Mouse (Mus musculus): ENCODE measurements around the gene Tysnd1.
A peak's percentile ranks its signal among the peaks of the same experiment; 100 is the strongest.

Tysnd1 gene

DNA sequence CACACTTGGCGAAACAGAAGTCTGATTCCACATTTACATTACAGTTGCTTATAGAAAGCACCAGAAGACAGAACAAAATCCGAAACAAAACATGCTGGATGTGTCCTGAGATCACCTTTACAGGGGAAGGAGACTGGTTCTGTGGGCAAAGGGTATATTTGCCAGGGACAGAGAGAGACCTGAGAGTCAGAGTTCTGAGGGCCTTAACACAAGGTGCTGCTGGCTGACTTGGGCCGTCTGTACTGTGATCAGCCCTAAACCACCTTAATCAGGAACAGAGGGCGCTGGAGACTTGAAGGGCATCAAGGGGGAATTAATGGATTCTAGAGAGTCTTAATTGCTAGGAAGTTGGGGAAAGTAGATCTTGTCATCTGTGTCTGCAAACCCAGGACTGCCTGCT lies 1.8 kb upstream of the Tysnd1 start:
- DNase-seq = no peak

DNA sequence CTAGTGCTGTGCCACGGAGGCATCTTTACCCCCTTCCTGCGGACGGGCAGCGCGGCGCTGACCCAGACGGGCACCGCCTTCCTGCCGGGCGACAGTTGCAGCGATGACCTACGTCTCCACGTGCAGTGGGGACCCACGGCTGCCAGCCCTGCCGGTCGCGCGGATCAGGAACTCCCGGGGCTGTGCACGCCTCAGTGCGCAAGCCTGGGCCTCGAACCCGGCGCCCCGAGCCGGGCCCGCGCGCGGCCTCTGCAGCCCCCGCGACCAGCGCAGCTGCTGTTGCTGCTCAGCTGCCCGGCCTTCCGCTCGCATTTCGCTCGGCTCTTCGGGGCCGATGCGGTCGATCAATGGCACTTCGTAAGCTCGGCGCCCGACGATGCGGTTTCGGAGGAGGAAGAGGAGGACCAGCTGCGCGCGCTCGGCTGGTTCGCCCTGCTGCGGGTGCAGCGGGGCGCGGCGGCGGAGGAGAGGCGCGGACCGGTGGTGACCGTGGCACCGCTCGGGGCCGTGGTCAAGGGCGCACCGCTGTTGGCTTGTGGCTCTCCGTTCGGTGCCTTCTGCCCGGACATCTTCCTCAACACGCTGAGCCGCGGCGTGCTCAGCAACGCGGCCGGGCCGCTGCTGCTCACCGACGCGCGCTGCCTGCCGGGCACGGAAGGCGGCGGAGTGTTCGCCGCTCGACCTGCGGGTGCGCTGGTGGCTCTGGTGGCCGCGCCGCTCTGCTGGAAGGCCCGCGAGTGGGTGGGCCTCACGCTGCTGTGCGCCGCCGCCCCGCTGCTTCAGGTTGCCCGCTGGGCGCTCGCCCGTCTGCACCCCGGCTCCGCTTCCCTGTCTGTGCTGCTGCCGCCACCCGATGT lies 617 bp downstream of the Tysnd1 start:
- DNase-seq = peak; percentile 23

DNA sequence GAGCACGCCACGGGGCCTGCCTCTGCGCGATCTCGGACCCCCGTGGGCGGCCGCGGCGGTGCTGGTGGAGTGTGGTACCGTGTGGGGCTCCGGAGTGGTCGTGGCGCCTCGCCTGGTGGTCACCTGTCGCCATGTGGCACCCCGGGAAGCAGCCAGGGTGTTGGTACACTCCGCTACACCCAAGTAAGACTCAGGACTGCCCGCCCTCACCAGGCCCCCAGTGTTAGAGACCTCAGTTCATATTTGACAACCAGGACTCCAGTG lies 1.2 kb downstream of the Tysnd1 start:
- DNase-seq = no peak

DNA sequence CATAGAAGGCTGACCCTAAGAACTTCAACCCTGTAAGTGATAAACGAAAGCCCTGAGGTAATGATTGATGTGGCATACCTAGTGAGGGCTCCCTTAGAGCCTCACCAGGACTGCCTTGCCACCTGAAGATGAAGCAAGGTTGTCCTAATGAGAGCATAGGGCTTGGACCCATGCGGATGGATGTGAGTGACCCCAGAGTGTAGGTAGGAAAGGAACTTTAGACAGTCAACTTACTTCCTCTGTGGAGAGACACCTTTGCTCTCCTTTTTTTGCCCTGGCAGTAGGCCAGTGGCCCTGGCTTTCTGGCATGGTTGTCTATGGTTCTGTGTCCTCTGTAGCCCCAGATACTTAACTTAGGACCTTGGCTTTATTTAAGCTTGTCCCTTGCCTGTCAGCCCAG lies 1.7 kb downstream of the Tysnd1 start:
- no peak for DNase-seq

DNA sequence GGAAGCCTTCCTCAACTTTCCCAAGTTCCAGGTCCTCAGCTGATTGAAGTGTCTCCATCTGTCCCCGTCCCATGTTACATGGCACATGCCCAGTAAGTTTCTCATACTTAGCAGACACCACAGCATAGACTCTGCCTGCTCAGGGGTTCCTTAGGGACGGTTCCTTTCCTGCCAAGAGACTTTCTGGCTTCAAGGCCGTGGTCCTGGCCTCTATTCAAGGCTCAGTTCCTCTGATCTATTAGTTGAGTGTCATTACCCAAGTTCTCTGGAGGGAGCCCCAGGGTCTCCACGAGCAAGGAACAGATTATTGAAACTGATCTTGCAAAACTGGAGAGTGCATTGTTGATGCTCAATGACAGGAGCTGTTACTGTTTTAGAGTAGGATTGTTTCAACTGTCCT lies 9.3 kb downstream of the Tysnd1 start:
- no peak for DNase-seq

DNA sequence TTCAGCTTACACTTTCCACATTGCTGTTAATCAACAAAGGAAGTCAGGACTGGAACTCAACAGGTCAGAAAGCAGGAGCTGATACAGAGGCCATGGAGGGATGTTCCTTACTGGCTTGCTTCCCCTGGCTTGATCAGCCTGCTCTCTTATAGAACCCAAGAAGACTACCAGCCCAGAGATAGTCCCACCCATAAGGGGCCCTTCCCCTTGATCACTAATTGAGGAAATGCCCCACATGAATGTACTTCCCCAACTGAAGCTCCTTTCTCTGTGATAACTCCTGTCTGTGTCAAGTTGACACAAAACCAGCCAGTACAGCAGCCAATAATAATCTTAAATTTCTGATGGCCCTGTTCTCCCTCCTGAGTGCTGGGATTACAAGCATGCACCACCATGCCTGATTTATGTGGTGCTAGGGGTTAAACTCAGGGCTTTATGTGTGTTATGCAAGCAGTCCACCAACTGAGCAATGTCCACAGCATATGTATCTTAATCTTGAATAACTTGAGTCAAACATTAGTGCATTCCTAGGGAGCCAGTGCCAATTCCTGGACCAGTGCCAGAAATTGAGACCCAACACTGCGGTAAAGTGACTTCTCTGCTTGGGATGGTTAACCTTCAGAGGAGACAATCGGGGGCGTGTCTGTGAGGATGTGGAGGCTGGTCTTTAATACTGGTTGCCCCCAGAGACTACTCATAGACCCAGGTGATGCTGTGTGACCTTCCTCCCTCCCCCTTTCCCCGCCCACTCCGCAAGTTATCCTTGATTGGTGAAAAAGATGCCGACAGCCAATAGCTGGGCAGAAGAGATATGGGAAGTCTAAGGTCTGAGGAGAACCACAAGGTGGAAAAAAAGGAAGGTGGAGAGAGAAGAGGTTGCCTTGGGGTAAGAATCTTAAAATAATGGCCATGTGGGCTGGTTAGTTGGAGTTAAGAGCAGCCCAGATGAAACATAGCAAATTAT lies 11.4 kb downstream of the Tysnd1 start:
- no peak for DNase-seq

DNA sequence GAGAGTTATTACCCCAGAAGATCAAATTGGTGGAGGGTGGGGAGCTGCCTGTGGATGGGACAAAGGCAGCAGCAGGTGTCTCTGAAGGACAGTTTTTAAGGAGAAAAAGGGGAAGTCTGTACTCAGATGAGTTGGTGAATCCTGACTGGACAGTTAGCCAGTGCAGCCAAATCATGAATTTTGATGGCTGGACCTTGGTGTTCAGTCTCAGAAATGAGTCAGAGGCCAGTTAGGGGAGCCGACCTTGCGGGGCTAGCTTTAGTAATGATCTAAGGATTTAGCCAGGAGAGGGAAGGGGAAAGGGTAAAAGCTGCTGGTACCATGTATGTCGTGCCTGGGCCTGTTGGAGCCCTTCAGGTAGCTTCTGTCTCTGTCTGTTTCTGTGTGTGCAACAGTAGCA lies 18.3 kb downstream of the Tysnd1 start:
- no peak for DNase-seq

DNA sequence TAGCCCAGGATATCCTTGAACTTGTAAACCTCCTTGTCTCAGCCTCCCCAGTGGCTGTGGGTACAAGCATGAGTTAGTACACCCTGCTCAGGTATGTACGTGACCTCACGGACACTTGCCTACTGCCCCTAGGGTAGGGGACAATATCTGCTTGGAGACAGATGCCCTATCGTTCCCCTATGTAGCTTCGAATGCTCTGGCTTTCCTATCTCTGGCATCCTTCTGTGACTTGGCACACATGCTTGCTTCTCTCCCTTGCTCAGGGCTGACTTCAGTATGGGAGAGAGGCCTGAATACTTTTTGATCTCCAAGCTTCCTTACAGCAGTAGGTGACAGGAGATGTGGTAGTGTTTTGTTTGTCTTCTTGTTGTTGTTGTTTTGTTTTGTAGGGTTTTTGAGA lies 18.8 kb downstream of the Tysnd1 start:
- no peak for DNase-seq

DNA sequence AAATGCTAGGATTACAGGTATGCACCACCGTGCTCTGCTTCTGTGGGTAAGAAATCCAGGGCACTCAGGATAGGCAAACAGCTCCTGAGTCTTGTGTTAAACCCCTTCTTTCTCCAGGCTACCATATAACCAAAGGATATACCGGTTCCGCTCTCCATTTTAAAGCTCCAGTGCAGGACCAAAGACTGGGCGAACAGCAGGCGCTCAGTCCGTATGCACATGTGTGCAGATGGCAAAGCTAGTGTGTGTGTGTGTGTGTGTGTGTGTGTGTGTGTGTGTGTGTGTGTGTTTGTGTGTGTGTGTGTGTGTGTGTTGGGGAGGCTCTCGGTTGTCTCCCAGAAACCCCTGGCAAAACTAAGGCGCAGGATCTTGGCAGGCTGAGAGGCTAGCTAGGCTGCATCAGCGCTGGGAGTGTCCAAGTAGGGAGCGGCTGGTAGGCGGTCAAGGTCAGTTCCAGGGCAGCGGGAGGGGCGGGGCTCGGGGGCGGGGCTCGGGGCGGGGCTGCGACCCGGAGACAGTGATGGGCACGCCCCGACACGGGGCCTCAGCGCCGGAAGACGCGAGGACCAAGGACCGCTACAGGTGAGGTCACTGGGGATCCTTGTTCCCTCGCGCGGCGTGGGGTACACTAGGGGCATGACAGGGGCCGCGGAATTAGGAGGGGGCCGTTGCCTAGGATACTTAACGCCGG lies 19.6 kb downstream of the Tysnd1 start, which contains the start of gene Aifm2:
Gene Aifm2, plus strand, starts transcription at position 493 of the 691 bp plus-strand sequence.
- no peak for DNase-seq

DNA sequence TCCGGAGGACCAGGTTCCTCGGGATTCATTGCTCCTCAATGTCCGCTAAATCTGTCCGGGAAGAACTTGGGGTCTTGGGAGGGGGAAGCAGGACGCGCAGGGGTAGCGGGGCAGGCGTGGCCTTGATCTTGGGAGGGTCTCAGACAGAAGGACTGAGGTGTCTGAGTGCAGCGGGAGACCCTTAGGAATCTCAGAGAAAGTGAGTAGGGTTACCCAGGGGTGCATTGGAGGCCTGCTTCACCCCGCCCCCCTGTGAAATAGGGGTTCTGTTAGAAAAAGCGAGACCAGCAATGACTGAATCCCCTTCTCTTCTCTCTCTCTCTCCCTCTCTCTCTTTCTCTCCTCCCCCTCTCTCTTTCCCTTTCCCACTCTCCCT lies 20.1 kb downstream of the Tysnd1 start:
- DNase-seq = no peak

DNA sequence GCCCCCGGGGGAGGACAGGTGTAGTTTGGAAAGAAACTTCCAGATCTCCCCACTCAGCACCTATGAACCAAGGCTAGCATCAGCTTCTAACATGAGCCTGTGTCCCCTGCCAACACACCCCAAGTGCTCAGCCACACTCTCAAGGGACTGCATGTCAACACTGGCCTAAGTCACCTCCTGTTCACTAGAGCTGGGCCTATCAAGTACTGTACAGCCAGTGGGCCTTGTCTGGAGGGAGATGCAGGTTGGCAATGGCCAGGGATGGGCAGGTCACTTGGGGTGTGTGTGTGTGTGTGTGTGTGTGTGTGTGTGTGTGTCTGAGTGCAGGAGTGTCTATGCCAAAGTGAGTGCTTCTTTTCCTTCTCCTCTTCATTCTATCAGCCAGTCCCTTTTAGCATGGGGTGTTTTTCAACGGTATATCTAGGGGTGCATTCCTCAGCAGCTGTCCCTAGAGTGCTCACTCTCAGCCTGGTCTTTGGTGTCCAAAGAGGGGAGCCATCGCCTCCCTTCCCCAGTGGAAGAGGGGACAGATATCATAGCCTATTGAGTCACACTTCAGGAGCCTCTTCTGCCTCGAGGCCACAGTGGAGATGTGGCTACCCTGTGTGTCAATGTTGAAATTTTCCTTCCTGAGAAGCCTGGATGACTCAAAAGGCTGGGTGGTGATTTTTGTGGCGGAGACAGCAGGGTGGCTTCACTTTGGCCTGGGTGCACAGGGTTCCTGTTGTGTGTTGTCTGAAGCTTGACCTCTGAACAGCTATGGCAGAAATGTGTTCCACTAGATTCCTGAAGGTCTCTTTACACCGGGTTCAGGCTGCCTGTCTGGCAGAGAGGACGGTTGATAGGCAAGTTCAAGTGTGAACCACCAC lies 20.9 kb downstream of the Tysnd1 start:
- no peak for DNase-seq

DNA sequence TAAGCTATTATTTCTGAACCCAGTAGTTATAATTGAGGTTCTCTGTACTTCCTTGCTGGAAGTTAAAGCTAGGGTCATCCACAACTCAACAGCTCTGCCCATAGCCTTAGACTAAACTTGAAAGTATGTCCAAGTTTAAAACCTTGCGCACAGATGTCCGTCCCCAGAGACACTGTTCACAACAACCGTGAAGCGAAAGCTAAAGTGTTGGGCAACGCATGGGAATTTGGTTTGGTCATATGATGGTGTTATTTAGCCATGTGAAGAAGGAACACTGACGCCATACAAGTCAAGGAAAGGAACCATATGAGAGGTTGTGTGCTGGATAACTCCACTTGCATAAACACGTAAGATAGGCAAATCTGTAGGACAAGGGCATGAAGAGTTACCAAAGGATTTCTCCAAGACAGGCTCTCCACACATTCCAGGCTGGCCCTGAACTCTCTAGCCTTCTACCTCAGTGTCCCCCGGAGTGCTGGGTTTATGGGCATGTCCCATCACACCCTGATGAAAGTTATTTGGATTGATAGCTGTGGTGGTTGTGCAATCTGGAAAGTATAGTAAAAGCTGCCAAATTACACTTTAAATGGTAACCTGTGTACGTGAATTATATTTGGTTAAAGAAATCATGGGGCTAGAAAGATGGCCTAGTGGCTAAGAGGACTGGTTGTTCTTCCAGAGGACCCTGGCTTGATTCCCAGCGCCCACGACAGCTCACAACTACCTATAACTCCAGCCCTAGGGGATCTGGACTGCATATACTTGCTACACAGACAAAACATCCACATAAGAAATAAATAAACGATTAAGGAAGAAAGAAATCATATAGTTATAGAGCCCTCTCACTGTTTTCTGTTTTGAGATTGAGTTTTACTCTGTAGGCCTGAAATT lies 22.3 kb downstream of the Tysnd1 start:
- no peak for DNase-seq

DNA sequence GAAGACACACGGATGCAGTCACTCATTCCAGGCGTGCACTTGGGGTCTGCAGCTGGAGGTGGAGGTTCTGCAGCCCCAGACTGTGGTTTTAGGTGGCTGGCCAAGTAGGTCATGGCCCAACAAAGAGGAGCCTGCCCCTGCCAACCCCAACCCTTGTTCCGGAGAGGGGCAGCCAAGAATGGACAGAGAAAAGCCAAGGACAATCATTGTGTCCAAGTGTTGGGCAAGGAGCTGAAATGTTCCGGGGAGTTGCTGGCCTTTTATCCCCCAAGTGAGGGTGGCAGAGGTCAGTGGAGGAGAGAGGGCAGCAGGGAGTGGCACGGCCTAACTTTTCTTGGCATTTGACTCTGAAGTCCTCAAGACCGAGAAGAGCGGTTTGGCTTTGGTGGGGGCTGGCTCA lies 25.0 kb downstream of the Tysnd1 start:
- DNase-seq = no peak

DNA sequence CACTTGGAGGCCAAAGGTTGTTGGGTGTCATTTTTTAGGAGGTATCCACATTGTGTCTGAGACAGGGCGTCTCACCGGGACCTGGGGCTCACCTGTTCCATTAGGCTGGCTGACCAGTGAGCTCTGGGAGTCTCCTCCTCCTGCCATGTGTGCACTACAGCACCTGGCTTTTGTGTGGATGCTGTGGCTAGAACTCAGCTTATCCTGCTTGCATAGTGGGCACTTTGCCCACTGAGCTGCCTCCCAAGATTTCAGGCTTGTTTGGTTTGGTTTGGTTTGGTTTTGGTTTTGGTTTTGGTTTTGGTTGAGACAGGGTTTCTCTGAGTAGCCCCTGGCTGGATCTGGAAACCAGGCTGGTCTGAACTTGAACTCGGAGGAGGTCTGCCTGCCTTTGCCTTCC lies 26.9 kb downstream of the Tysnd1 start:
- DNase-seq = no peak

DNA sequence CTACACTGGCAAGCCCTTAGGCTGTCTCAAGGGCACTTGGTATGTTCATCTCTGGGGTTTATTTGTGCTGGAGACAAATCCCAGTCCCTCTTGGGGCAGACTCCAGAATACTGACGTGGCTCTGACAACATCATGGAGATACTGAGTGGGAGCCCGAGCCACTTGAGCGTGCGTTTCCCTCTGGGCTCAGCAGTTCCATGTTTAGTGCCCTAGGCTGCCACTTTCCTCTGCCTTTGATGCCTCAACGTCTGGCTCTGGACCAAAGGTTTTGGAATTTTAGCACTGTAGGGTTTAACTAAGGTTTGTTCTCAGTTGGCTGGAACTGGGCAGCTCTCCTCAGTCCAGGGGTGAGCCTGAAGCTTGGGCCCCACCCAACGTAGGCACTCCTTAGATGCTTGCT lies 28.0 kb downstream of the Tysnd1 start:
- DNase-seq = no peak

DNA sequence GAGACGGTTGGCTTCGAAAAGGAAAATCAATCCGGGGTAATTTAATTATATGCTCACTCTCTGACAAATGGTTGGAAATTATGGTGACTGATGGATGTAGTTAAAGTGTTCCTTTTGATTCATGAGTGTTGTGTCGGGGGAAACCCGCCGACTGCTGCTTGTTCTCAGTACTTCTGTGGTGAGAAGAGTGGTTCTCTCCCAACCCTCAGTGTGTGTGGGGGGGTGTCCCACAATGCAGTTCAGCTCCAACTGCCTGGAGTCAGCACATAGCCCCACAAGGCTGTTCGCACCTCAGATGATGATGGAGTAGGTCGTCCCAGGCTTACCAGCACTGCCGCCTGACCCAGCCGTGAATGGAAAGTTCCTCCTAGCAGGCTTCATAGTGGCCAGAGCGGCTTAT lies 33.9 kb downstream of the Tysnd1 start:
- DNase-seq = no peak

DNA sequence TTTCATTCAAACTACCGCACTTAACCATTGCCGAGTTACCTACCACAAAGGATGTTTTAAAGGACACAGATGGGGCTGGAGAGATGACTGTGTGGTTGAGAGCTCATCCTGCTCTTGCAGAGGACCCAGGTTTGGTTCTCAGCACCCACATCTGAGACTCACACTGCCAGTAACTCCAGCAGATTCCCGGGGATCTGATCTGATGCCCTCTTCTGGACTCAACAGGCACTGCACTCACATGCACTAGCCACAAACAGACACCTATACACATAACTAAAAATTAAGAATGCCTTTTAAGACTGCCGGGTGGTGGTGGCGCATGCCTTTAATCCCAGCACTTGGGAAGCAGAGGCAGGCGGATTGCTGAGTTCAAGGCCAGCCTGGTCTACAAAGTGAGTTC lies 34.9 kb downstream of the Tysnd1 start:
- no peak for DNase-seq

DNA sequence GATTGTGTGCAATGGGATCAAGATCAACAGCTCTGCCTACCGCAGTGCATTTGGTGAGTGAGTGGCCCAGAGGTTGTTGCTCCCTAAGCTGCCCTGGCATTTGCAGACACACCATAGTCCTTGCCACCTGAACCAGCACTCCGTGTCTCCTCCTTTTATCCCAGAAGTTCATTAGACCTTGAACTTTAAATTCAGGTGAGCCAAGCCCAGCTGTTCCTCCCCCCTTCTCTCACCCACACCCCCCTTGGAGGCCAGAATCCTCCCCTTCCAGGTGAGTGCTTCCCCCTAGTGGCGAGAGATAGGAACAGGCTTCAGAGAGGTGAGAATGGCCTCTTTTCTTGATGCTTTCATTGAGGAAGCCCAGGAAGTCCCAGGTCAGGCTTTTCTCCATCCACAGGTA lies 39.1 kb downstream of the Tysnd1 start:
- no peak for DNase-seq

DNA sequence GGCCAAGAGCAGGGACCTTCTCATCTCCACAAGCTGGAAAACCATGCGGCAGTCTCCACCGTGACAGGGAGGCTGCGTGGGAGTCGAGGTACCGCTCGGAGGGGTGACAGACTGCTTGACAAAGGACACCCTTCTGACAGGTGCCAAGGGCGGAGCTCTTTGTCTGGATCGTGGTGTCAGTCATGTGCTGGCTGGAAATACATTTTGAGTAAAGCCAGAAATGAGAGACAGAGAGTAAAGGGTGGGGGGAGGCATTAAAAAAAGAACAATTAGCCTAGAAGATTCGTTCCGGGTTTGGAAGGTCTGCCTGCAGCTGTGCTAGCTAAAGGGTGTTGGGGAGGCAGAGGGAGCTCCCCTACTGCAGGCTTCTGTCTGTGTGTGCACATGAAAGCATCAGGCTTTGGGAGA lies 41.4 kb downstream of the Tysnd1 start:
- DNase-seq = no peak

DNA sequence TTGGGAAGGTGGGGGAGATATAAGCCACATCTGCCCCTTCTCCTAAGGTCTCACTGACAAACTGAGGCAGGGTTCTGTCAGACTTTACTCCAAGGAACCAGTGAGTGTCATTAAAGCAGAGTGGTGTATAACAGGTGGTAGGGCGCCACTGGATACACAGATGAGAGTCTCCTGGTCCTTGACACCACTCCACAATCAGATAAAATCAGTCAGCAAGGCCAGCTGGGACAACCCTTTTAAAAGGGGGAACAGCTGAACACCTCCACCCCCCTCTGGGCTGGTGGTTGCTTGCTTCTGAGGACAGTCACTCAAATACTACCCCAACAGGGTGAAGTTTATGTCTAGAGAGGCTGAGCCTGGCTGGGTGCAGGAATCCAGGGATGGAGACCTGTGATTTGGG lies 42.2 kb downstream of the Tysnd1 start:
- DNase-seq = no peak

DNA sequence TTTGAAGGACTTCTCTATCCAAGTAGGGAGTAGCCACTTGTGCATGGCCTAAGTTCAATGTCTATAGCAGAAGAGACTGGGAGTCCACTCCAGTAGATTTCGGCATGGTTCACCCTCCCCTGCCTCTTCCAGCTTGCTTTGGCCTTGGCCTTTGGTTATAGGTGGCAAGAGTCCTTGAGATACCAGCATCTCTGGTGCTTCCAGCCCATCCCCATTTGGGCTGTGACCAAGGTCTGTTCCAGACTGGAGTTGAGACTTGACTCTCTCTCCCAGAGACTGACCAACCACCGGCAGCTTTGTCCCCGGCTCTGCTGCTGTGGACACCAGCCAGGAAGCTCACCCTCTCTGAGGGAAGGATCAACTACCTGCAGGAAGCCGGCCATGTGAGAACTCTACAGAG lies 42.8 kb downstream of the Tysnd1 start:
- DNase-seq = no peak

DNA sequence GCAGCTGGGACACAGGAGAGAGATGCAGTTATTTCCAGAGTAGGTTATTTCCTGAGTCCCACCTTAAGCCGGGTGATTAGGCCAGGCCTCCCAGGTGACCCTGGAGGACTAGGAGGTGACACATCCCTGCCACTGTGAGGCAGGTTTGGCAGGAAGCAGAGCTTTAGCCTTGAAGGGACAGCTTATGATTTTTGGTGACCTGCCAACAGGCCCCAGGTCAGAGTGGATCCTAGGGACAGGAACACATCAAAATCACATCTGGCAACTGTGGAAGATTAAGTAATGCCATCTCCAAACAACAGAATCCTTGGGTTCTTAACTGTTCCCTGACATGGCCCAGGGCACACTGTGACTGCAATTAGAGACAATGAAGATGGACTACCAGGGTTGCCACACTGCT lies 46.0 kb downstream of the Tysnd1 start:
- DNase-seq = no peak

All from right cerebral cortex, postnatal 14 days (tissue).